ENCODE assay signal across 30 mouse cellular contexts in the genomic region with DNA sequence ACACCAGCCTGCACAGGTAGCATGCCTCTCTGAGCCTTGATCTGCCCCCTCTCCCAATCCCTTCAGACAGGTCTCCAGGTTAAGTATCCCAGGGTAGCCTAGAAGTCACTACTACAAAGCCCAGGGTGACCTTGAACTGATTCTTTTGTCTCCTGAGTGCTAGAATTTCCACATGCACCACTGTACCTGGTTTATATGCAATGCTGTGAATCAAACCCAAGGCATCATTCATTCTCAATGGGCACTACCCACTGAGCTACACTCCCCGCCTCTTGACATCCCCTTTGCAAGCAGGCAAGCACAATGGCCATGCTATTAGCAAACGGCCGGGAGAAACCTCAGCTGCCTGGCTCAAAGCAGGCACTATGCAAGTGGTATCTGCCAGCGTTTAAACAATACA.
"Had no signal": no experiment of that assay in that cellular context is flagged by ENCODE, and none has a peak within 500 bp of the region (broad histone marks: within the 10 kb centered on the region; RNA-seq: fewer than 3 reads in every experiment).

No protein-coding gene starts in this region.

- H3K4me1 ChIP-seq: heart, embryonic 12.5 days; heart, embryonic 13.5 days; heart, embryonic 15.5 days; hindbrain, embryonic 13.5 days; hindbrain, embryonic 15.5 days; intestine, embryonic 15.5 days had no signal

- H3K9me3 ChIP-seq: heart, embryonic 13.5 days; heart, embryonic 15.5 days; hindbrain, embryonic 10.5 days; hindbrain, embryonic 12.5 days; hindbrain, embryonic 13.5 days; hindbrain, embryonic 15.5 days; intestine, embryonic 15.5 days; kidney, embryonic 15.5 days had no signal

- DNase-seq: heart, postnatal 10 days; heart, postnatal 14 days; heart, postnatal 36 days; heart, postnatal 4 days; kidney, adult 11 months; kidney, adult 18-20 months; kidney, adult 2 months; kidney, adult 8-10 months; kidney, adult 9 months; kidney, postnatal 10 days; kidney, postnatal 14 days; kidney, postnatal 25 days; kidney, postnatal 36 days; kidney, postnatal 4 days; layer of hippocampus, adult 9-11 months; layer of hippocampus, postnatal 36 days had no signal

- H3K4me3 ChIP-seq: heart, embryonic 12.5 days; heart, embryonic 13.5 days; heart, embryonic 15.5 days; hindbrain, embryonic 10.5 days; hindbrain, embryonic 12.5 days; hindbrain, embryonic 13.5 days; hindbrain, embryonic 15.5 days; intestine, embryonic 15.5 days; kidney, embryonic 15.5 days; layer of hippocampus, adult 2 months; left cerebral cortex, adult 2 months had no signal

- H3K27ac ChIP-seq: heart, embryonic 13.5 days; heart, embryonic 15.5 days; hindbrain, embryonic 10.5 days; hindbrain, embryonic 12.5 days; hindbrain, embryonic 13.5 days; hindbrain, embryonic 14.5 days; hindbrain, embryonic 15.5 days; hindbrain, postnatal 0 days; intestine, embryonic 15.5 days; kidney, embryonic 15.5 days; kidney, postnatal 0 days; layer of hippocampus, adult 2 months; left cerebral cortex, adult 2 months had no signal

- H3K9ac ChIP-seq: heart, embryonic 12.5 days; heart, embryonic 13.5 days; heart, embryonic 15.5 days; hindbrain, embryonic 12.5 days; hindbrain, embryonic 13.5 days; hindbrain, embryonic 14.5 days; hindbrain, embryonic 15.5 days; intestine, embryonic 15.5 days; kidney, embryonic 15.5 days had no signal

- H3K36me3 ChIP-seq: heart, embryonic 12.5 days; heart, embryonic 15.5 days; hindbrain, embryonic 13.5 days; hindbrain, embryonic 15.5 days; intestine, embryonic 15.5 days; kidney, embryonic 15.5 days had no signal

- H3K27me3 ChIP-seq: heart, embryonic 12.5 days; heart, embryonic 13.5 days; heart, embryonic 15.5 days; hindbrain, embryonic 12.5 days; hindbrain, embryonic 13.5 days; hindbrain, embryonic 15.5 days; intestine, embryonic 15.5 days; kidney, embryonic 15.5 days had no signal
